Mouse (Mus musculus) olfactory bulb, adult 2 months (tissue): ENCODE measurements around the gene Zfp868.
"Not testable (repeated sequence)": the region's sequence is repeated elsewhere in the genome, so short reads cannot be mapped to it uniquely, and the experiment has no call there.

ENCODE experiments used
- CTCF ChIP-seq: fragments of 200-500 bp; IDR thresholded peaks from 2 replicates; pipeline ENCODE4 v1.5.1; 2012; ENCODE audit warnings: low read depth, mild to moderate bottlenecking, low read length, moderate library complexity; ENCODE audit not compliant: insufficient read depth
- POLR2A ChIP-seq: fragments of 200-500 bp; IDR thresholded peaks from 2 replicates; pipeline ENCODE4 v1.6.1; 2012; ENCODE audit warnings: mild to moderate bottlenecking, low read depth, low read length, moderate library complexity; ENCODE audit not compliant: insufficient read depth

DNA sequence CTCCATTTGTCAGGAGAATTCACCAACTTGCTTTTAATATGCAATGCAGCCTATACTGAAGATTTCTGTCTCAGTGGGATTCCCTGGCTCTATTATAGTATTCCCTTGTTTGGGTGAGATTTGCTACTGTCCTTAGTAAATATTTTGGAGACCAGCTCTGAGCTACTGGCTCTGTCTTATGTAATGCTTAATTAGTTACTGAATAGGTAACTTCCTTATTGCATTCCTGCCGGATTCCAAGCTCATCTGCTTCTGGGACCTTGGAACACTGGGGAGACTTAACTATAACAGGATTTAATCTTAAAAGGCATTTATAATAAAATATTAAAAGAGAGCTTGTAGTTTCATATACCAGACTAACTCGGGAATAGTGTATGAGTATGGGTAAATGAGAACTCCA lies 39.7 kb upstream of the Zfp868 start:
- not testable (repeated sequence) for TF ChIP-seq CTCF, POLR2A
